Mouse (Mus musculus): ENCODE measurements at regions not wholly inside any gene's neighbourhood (a gene's known extent, or its start where the extent isn't known, plus 50 kb on each side); places are given as distances from the start of the nearest gene placed in this dataset.

DNA sequence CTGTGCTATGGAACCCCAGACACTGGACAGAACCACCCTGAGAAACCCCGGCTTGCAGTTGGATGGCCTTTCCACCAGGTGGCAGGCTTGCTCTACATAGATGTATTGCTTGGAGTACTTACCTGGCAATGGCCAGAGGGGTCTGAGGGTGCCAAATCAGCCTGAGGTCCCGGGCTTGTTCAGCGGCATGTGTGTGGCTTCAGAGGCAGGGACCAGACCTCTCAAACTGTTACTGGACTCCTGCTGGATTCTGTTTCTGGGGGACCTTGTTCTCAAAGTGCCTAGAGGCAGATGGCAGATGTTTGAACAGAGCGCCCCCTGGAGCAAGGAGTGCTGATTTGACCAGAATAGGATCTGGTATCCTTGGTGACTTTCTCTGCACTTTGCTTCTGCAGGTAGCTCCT lies 262.9 kb upstream of the Gm4791 start:
- Histone ChIP-seq H3K4me3 (ENCODE audit: insufficient read depth, low read depth, low read length) (no peak overlapping the region), H3K4me1 (ENCODE audit: control insufficient read depth, insufficient read depth, insufficient read length, low read length) (no peaks in the 10 kb centered on the region)

DNA sequence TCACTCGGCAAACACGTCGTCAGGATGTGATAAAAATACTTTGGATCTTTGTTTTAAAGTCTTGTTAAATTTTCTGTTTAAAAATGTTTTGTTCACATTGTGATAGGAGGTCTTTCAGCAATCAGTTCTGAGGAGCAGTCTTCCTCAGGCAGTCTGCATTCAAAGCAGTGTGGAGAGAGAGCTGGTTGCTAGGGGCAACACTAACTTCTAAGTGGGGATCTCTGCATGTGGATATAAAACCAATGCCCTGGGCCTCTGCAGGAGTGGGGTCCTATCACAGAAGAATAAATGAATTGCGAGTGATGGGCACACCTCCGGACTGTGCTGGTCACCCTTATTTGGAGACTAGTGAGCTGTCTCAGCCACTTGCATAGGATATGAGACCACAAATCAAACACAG lies 270.1 kb upstream of the Gm4791 start:
- Histone ChIP-seq H3K4me1 (ENCODE audit: control insufficient read depth, insufficient read depth, insufficient read length, low read length) (no peaks in the 10 kb centered on the region), H3K27ac (replicated peaks; ENCODE audit: low read depth, low read length) (no peak overlapping the region), H3K4me3 (ENCODE audit: insufficient read depth, low read depth, low read length) (no peak overlapping the region)

More for the DNA sequence above, 262.9 kb upstream of the Gm4791 start:
- H3K27ac ChIP-seq (replicated peaks; ENCODE audit: low read depth, low read length): no peak overlapping the region

DNA sequence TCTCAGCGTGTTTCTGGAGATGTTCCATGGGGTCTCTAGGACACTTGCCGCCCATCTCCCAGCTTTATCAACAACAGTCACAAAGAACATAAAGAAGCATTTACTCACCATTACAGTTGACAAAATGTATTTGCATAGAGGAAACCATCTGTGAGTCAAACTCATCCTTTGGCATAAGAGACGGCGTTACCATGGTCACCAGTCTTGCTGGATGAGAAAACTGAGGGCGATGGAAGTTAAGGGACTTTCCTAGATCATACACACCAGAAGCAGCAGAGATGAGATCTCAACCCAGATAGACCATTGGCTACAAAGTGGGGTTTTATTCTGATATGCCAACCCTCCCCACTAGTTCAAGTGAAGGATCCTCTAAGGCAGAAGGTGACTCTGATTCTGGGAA lies 274.3 kb upstream of the Gm4791 start:
- no peak overlapping the region for H3K4me3 ChIP-seq (ENCODE audit: insufficient read depth, low read depth, low read length)
- H3K27ac ChIP-seq (replicated peaks; ENCODE audit: low read depth, low read length): no peak overlapping the region
- H3K4me1 ChIP-seq (ENCODE audit: control insufficient read depth, insufficient read depth, insufficient read length, low read length): no peaks in the 10 kb centered on the region

DNA sequence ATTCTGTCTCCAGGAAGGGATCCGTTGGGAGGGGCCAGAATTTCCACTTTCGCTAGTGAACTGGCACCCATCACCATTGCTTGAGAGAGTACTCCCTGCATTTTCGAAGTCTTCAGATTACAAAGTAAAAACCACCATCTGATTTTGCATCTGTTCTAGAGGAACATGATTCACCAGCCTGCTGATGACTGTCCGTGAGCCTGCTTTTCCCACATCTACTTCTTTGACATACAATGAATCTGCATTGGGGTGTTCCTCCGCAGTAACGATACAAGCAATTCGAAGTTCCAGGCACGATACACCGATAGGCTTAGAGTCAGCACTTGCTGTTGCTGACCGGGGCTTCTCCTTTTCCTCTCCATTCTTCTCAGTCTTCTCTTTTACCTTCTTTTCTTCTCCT lies 285.1 kb upstream of the Gm4791 start:
- no peak overlapping the region for H3K27ac ChIP-seq (replicated peaks; ENCODE audit: low read depth, low read length)
- H3K4me3 ChIP-seq (ENCODE audit: insufficient read depth, low read depth, low read length): no peak overlapping the region
- no peaks in the 10 kb centered on the region for H3K4me1 ChIP-seq (ENCODE audit: control insufficient read depth, insufficient read depth, insufficient read length, low read length)

DNA sequence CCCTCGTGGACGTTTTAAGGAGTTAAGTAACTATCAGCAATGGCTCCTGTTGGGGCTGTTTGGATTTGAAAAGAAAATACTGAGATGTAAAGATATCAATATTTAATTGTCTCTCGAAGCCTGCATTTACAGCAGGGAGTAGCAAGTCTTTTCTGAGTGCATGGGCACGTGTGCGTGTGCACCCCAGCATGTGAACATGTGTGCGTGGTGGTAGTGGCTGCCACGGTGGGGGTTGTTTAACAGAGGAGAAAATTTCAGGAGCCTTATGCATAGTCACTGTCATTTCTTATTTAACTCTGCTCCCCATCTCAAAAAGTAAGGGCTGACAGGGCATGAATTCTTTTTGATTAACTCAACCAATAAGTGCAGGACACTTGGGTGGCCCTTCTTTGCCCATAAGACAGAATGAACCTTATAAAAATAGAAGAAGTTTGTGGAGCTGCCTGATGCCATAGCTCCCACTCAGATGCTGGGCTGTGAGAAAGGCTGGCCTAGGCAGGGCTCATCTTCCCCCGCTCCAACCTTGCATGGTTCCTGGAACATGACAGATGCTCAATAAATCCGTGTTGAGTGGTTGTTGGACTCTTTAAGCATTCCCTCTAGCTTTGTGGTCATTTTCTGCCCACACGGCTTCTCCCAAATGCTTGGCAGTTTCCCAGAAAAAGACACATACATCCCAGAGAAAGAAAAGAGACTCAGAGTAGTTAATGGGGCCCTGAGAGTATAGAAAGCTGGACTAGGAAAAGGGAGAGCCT lies 294.2 kb upstream of the Gm4791 start:
- H3K27ac ChIP-seq (replicated peaks; ENCODE audit: low read depth, low read length): no peak overlapping the region
- H3K4me3 ChIP-seq (ENCODE audit: insufficient read depth, low read depth, low read length): no peak overlapping the region
- no peaks in the 10 kb centered on the region for H3K4me1 ChIP-seq (ENCODE audit: control insufficient read depth, insufficient read depth, insufficient read length, low read length)

DNA sequence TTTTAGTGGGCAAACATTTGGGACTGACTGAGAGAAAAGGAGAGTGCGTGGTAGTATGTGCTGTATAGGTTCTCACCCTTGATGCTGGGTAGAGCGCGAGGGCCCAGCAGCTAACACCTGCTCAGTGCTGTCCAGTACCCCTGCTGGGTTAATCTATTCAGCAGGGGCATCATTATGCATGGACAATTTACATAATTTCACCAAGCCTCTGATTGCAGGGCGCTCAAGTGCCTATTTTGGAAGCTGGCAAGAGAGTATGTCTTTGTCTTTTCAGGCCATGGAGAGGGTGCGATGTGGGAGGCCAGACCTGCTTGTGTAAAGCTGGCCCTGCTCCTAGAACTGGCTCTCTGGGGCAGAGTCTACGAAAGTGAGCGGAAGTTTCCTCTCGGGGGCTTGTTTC lies 294.9 kb upstream of the Gm4791 start:
- Histone ChIP-seq H3K27ac (replicated peaks; ENCODE audit: low read depth, low read length) (no peak overlapping the region), H3K4me3 (ENCODE audit: insufficient read depth, low read depth, low read length) (no peak overlapping the region)

DNA sequence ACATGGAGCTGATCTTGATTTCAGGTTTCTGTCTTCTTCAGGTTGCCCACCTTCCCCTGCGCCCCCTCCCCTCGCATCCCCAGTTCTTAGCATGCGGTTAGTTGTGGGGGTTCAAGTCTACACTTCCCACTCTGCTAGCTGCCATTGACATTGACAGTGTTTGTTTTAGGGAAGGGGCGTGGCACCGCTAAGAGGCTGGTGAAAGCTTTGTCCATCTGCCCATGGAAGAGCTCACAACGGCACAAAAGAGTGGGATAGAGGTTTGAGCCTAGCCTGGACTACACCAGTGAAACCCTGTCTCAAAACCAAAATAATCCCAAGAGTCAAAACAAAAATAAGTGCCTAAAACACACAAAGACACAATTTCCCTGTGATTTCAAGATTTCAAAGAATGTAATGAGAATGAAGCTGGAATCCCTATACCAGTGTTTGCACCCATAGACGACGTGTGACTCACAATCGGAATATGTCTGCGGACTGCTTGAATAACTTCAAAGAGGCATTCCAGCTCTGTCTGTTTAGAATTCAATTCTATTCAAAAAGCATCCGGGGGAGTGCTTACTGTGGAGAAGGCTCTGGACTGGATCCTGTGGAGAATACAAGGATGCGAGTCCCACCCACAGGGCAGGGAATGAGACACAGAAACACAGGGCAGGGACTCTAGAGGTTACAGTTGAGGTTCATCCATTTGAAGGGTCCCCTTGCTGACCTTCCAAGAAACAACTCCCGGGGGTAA lies 295.5 kb upstream of the Gm4791 start:
- H3K27ac ChIP-seq (replicated peaks; ENCODE audit: low read depth, low read length): no peak overlapping the region
- no peak overlapping the region for H3K4me3 ChIP-seq (ENCODE audit: insufficient read depth, low read depth, low read length)
- no peaks in the 10 kb centered on the region for H3K4me1 ChIP-seq (ENCODE audit: control insufficient read depth, insufficient read depth, insufficient read length, low read length)

More for the DNA sequence above, 294.9 kb upstream of the Gm4791 start:
- no peaks in the 10 kb centered on the region for H3K4me1 ChIP-seq (ENCODE audit: control insufficient read depth, insufficient read depth, insufficient read length, low read length)

DNA sequence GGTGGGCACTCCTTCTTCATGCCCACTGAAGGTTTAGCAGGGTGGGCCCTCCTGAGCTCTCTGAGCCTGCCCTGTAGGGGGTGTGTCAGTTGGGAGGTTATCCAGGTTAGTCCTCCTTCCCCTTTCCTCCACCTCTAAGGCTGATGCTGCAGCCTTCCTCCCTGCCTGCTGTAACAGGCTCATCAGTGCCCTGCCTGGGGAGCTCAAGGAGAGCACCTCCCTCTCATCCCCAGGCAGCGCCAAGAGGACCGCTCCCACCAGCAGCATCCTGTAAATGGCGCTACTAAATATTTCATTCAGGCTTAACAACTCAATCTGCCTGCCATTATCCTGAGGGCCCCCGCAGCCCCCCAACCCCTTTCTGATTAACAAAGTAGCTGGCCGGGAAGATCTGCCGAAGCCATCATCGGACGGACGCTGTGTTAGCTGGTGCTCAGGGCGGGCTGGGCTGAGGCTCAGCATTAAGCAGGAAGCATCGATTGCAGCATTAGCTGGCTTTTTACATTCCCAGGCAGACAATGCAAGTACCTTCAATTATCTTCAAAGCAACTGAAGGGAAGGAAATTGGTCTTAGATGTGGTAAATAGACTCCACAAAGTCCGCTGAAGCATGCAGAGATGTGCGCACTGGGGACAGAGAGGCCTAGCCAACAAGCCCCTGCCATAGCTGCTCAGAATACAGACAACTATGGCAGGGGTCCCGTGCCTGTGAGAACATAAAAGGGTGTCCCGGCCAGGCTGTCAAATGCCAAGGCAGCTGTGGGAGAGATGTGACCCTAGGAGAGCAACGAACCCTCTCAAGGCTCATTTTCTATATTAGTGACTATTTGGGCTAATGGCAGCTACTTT lies 296.3 kb upstream of the Gm4791 start:
- H3K27ac ChIP-seq (replicated peaks; ENCODE audit: low read depth, low read length): no peak overlapping the region
- H3K4me3 ChIP-seq (ENCODE audit: insufficient read depth, low read depth, low read length): no peak overlapping the region
- H3K4me1 ChIP-seq (ENCODE audit: control insufficient read depth, insufficient read depth, insufficient read length, low read length): no peaks in the 10 kb centered on the region

DNA sequence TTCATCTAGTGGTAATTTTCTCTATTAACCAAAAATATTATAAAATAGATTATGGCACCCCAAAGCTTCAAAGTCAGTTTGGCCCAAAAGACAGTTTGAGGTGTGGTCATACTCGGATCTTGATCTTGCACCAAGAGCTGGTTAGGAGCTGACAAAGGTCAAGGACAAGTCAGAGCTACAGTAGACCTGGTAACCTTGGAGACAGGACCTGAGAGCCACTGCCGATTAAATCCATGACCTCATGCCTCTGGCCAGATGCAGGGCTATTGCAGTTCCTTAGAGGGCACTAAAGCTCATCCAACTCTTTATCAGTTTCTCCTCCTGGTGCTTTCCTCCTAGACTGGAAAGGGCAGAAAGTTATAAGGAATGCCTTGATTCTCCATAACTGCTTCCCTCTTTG lies 302.4 kb upstream of the Gm4791 start:
- H3K4me3 ChIP-seq (ENCODE audit: insufficient read depth, low read depth, low read length): no peak overlapping the region
- no peaks in the 10 kb centered on the region for H3K4me1 ChIP-seq (ENCODE audit: control insufficient read depth, insufficient read depth, insufficient read length, low read length)
- H3K27ac ChIP-seq (replicated peaks; ENCODE audit: low read depth, low read length): no peak overlapping the region

DNA sequence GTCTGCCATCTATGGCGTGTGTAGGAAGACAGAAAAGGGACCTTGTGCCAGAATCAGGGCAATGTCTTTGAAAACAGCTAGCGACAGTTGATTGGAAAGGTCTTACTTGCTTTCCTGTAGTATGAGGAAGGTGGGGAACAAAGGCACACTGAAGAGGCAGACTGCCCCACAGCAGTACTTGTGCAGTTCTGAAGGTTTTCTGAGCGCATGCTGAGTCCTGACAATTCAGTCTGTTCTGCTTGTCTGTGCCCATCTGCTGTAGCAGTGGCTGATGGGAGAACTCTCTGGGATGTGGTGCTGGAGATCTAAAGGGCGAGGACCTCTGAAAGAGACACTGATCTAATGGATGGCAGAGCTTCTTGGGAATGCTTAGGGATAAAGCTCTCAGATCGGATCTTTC lies 309.2 kb upstream of the Gm4791 start:
- Histone ChIP-seq H3K27ac (replicated peaks; ENCODE audit: low read depth, low read length) (no peak overlapping the region), H3K4me3 (ENCODE audit: insufficient read depth, low read depth, low read length) (no peak overlapping the region), H3K4me1 (ENCODE audit: control insufficient read depth, insufficient read depth, insufficient read length, low read length) (no peaks in the 10 kb centered on the region)

DNA sequence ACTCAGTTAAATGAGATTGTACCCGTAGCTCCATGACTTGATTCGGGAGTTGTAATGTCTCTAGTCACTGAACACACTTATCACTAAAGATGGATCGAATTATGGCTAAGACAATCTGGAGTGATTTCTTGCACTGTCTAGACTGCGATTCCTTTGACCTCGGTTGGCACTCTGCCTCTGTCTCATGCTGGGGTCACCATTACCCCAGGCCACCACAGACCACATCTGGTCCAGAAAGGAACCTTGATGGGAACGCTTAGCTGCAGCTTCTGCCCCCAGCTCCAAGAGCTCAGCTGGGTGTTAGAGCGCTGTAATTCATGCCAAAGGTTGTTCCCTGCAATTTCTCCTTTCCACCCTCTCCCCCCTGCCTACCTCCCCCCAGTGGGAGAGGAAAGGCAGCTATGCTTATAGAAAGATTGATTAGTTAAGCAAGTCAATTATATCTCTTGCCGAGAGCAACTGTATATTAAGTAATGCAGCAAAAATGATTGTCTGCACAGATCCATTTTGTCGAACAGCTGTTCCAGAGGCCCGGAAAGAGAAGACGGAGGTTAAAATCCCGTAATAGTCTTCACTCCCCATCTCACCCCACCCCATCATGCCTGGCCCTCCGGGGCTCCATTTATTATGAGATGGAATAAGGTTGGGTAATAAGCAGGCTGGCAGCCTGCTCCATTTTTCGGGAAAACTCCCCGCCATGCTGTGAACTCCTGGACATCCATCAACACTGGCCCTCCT lies 314.3 kb upstream of the Gm4791 start:
- Histone ChIP-seq H3K4me1 (ENCODE audit: control insufficient read depth, insufficient read depth, insufficient read length, low read length) (no peaks in the 10 kb centered on the region), H3K4me3 (ENCODE audit: insufficient read depth, low read depth, low read length) (no peak overlapping the region)

DNA sequence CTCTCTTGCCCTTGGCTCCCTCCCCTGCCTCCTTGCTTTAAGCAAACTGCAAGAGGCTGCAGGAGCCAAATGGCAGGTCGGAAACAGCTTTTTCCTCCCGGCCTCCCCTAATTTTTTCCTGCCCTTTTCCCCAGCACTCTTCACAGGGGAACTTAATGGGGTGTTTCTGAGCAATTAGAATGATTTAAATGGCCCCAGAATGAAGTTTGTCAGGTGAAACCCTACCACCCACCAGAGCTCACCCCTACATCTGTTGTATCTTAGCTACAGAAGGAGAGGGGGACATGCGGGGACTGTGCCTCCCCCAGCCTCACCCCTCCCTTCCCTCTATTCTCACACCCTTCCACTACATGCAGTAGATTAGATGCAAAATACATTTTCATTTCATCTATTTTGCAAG lies 326.5 kb upstream of the Gm4791 start:
- Histone ChIP-seq H3K27ac (replicated peaks; ENCODE audit: low read depth, low read length) (no peak overlapping the region), H3K4me1 (ENCODE audit: control insufficient read depth, insufficient read depth, insufficient read length, low read length) (no peaks in the 10 kb centered on the region), H3K4me3 (ENCODE audit: insufficient read depth, low read depth, low read length) (no peak overlapping the region)

More for the DNA sequence above, 314.3 kb upstream of the Gm4791 start:
- no peak overlapping the region for H3K27ac ChIP-seq (replicated peaks; ENCODE audit: low read depth, low read length)

DNA sequence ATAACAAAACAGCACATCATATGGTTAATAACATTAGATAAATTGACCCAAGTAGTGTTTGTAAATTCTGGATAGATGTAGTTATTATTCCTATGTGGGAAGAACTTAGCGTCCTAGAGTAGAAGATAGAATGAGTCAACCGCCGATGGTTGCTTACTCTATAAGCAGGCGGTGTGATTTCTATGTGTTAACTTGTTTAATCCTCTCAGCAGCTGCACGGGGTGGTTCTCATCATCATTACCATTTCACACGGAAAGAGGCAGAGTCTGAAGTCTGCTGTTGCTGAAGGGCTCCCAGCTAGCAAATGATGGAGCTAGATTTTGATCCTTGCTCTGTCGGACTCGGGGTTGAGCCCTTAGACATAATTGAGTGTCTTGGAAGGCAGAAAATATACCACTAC lies 334.6 kb upstream of the 4931429L15Rik start:
- H3K4me1 ChIP-seq (ENCODE audit: control insufficient read depth, insufficient read depth, insufficient read length, low read length): no peaks in the 10 kb centered on the region
- H3K4me3 ChIP-seq (ENCODE audit: insufficient read depth, low read depth, low read length): no peak overlapping the region
- no peak overlapping the region for H3K27ac ChIP-seq (replicated peaks; ENCODE audit: low read depth, low read length)

DNA sequence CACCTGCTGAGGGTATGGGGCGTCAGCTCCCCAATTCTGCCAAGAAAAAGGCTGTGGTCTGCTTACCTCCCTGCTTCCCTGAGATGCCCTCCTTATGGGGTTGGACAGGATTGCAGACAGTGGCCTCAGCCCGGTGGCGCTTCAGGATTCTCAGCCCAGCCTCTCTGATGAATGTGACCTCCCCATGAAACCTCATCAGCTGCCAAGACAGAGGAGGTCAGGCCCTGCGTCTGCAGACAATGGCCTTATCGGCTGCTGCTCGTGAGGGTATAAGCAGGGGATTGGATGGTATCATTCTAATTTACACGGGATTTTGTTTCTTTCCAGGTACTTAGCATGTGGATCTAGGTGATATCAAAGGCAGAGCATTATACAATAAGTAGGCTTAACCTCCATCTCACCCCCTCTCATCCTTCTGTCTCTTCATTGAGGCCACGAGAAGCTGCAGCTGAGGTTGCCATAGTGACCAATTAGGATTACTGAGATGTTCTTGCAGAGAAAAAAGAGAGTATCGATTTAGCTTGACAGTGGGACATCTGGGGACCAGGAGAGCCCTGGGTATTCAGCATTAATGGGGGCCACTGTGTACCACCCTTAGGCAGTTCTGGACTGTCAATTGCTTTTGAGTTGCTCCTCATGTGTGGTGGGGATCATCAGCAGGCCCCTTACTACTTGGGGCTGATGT lies 327.6 kb upstream of the 4931429L15Rik start:
- H3K4me1 ChIP-seq (ENCODE audit: control insufficient read depth, insufficient read depth, insufficient read length, low read length): no peaks in the 10 kb centered on the region
- no peak overlapping the region for H3K27ac ChIP-seq (replicated peaks; ENCODE audit: low read depth, low read length)
- H3K4me3 ChIP-seq (ENCODE audit: insufficient read depth, low read depth, low read length): no peak overlapping the region
